Mouse (Mus musculus) layer of hippocampus, adult 9-10 months (tissue): ENCODE measurements at regions not wholly inside any gene's neighbourhood (a gene's known extent, or its start where the extent isn't known, plus 50 kb on each side); places are given as distances from the start of the nearest gene placed in this dataset.

ENCODE experiments used
- DNase-seq: peaks from one replicate; pipeline ENCODE4 v3.0.0; 2022; ENCODE audit warnings: low spot score

- DNase-seq, result no peak
Observed at GRCm38 (mm10) chr5:42636162-42636823, 568.5 kb downstream of the Gm16223 start.

- DNase-seq, result no peak
Observed at GRCm38 (mm10) chr5:42656460-42656859, 576.5 kb upstream of the Cpeb2 start.

- DNase-seq, result no peak
Observed at GRCm38 (mm10) chr5:42659994-42660393, 573.0 kb upstream of the Cpeb2 start.

- no peak for DNase-seq
Observed at GRCm38 (mm10) chr5:42679617-42680016, 553.4 kb upstream of the Cpeb2 start.

- no peak for DNase-seq
Observed at GRCm38 (mm10) chr5:42685356-42686057, 547.5 kb upstream of the Cpeb2 start.

- DNase-seq, result no peak
Observed at GRCm38 (mm10) chr5:42687176-42687575, 545.8 kb upstream of the Cpeb2 start.
